Mouse (Mus musculus): ENCODE results near the gene Gm21708.
"Not testable (repeated sequence)": the region's sequence is repeated elsewhere in the genome, so short reads cannot be mapped to it uniquely, and the experiment has no call there.

Gm21708 gene

DNA sequence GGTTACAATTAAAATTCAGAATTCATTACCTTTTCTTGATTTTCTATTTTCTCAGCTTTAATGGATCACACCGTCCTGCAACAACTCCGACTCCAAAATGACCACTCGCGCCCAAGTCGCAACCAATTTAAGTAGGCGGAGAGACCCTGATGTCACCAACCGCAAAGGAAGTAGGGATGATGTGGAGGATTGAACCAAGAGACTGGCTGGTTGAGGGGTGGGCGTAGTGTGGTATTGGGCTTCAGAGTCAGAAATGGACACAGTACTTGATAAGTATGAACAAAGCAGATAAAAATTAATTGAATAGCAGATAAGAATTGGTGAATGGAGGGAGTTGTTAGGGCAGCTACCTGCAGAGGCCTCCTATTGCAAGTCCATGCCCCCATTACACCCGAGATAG lies at the start of gene Gm21708, which contains the start of gene Gm21704:
Gene Gm21708, minus strand, starts transcription at position 101 of the 400 bp plus-strand sequence.
Gene Gm21704, minus strand, starts transcription at position 101 of the 400 bp plus-strand sequence.
- DNase-seq (ENCODE audit: low spot score) = not testable (repeated sequence)
